15 mouse cellular contexts compared by ENCODE assay signal in the genomic region with DNA sequence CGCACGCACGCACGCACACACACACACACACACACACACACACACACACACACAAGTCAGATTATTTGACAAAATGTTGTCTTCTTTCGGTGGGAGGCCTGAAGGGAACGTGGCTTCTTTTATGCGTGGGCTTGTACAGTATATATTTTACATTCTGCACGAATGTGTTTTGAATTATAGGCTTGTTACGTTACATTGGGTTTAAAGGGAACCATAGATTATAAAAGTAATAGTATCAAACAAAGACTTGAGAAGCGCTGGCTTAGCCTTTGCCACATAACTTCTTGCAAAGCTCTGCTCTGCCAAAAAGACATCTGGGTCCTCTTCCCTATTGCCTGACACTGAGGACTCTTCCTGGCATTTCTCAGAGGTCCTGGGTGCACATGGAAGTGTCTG. TPM values are rescaled to one million over a fixed set of nuclear protein-coding genes. Genes with fewer than 3 reads are reported as not detected.
A peak's percentile ranks its signal among the peaks of the same experiment; 100 is the strongest.
DNase-seq lines count a peak whose midpoint lies in the region; ATAC-seq and TF ChIP-seq lines count a peak whose summit lies in the region.
"Had no signal": no experiment of that assay in that cellular context is flagged by ENCODE, and none has a peak within 500 bp of the region (broad histone marks: within the 10 kb centered on the region; RNA-seq: fewer than 3 reads in every experiment).

No protein-coding gene starts in this region.

- H3K27ac ChIP-seq in heart, embryonic 11.5 days (ENCODE audit: low read depth, low read length), result peak overlapping the region; percentile 18; the same call in 1 of the 2 replicates
- 0 out of 2 replicates have a peak overlapping the region, but pooled peaks have one; percentile 47 for H3K27ac ChIP-seq in midbrain, embryonic 13.5 days
- no peak overlapping the region for H3K27ac ChIP-seq in midbrain, embryonic 15.5 days
- H3K27ac ChIP-seq in embryonic fibroblast, embryonic 13.5 days (ENCODE audit: insufficient read depth, low read length), result peak overlapping the region; percentile 71
- peak overlapping the region; percentile 28; the same call in 1 of the 2 replicates for H3K27ac ChIP-seq in limb, embryonic 15.5 days
- H3K27ac ChIP-seq: heart, embryonic 15.5 days; left cerebral cortex, adult 2 months; limb, embryonic 12.5 days had no signal

- H3K27me3 ChIP-seq in heart, embryonic 11.5 days (ENCODE audit: control insufficient read depth, insufficient read depth, low read length), result no peaks in the 10 kb centered on the region
- H3K27me3 ChIP-seq in midbrain, embryonic 13.5 days, result no peaks in the 10 kb centered on the region
- no peaks in the 10 kb centered on the region for H3K27me3 ChIP-seq in midbrain, embryonic 15.5 days (replicated peaks)
- no peaks in the 10 kb centered on the region for H3K27me3 ChIP-seq in limb, embryonic 15.5 days
- H3K27me3 ChIP-seq: heart, embryonic 15.5 days; limb, embryonic 12.5 days had no signal

- H3K9me3 ChIP-seq in heart, embryonic 11.5 days (replicated peaks; ENCODE audit: control insufficient read depth, low read length), result no peaks in the 10 kb centered on the region
- H3K9me3 ChIP-seq in midbrain, embryonic 13.5 days, result no peaks in the 10 kb centered on the region
- no peaks in the 10 kb centered on the region for H3K9me3 ChIP-seq in midbrain, embryonic 15.5 days
- H3K9me3 ChIP-seq in limb, embryonic 15.5 days, result no peaks in the 10 kb centered on the region
- H3K9me3 ChIP-seq: heart, embryonic 15.5 days; limb, embryonic 12.5 days had no signal

- TF ChIP-seq CTCF in embryonic fibroblast, embryonic 13.5 days (IDR thresholded peaks at IDR 0.05; ENCODE audit: borderline replicate concordance, insufficient read depth, low read length), result no peak

- no peak for ATAC-seq in heart, embryonic 11.5 days (replicated peaks; ENCODE audit: insufficient number of reproducible peaks, low FRiP score, low TSS enrichment)
- ATAC-seq in midbrain, embryonic 13.5 days, result no peak
- ATAC-seq in midbrain, embryonic 15.5 days (replicated peaks), result no peak
- ATAC-seq in limb, embryonic 15.5 days (ENCODE audit: insufficient number of reproducible peaks, low FRiP score, low TSS enrichment, low read depth), result no peak
- ATAC-seq: forebrain, embryonic 14.5 days; inflammation-experienced regulatory T-cells, adult 6 months had no signal

- H3K4me3 ChIP-seq in heart, embryonic 11.5 days (ENCODE audit: low read depth, low read length), result no peak overlapping the region
- H3K4me3 ChIP-seq in midbrain, embryonic 13.5 days (replicated peaks), result no peak overlapping the region
- H3K4me3 ChIP-seq in midbrain, embryonic 15.5 days, result no peak overlapping the region
- no peak overlapping the region for H3K4me3 ChIP-seq in embryonic fibroblast, embryonic 13.5 days (ENCODE audit: insufficient read depth, low read length)
- no peak overlapping the region for H3K4me3 ChIP-seq in limb, embryonic 15.5 days
- H3K4me3 ChIP-seq: heart, embryonic 15.5 days; left cerebral cortex, adult 2 months; limb, embryonic 12.5 days had no signal

- TF ChIP-seq POLR2A in embryonic fibroblast, embryonic 13.5 days (IDR thresholded peaks at IDR 0.05; ENCODE audit: low read depth, low read length), result no peak

- DNase-seq in heart, postnatal 4 days, result no peak
- DNase-seq in cerebellum, postnatal 4 days (ENCODE audit: low spot score in 2 of 2), result no peak
- no peak for DNase-seq in cerebellum, adult 11-12 months
- DNase-seq: cerebellum, adult 18-20 months; cerebellum, postnatal 36 days had no signal

- no peaks in the 10 kb centered on the region for H3K4me1 ChIP-seq in heart, embryonic 11.5 days (ENCODE audit: control insufficient read depth, insufficient read depth, low read length)
- peaks cover 12% of the 10 kb centered on the region for H3K4me1 ChIP-seq in midbrain, embryonic 13.5 days (replicated peaks)
- peaks cover 8% of the 10 kb centered on the region for H3K4me1 ChIP-seq in midbrain, embryonic 15.5 days
- H3K4me1 ChIP-seq in embryonic fibroblast, embryonic 13.5 days (ENCODE audit: control insufficient read depth, insufficient read depth, low read length), result peaks cover 20% of the 10 kb centered on the region
- H3K4me1 ChIP-seq in limb, embryonic 15.5 days, result peaks cover 33% of the 10 kb centered on the region

- H3K9ac ChIP-seq in heart, embryonic 11.5 days (ENCODE audit: low read depth, low read length), result no peak overlapping the region
- no peak overlapping the region for H3K9ac ChIP-seq in midbrain, embryonic 13.5 days (replicated peaks)
- H3K9ac ChIP-seq in midbrain, embryonic 15.5 days, result no peak overlapping the region
- no peak overlapping the region for H3K9ac ChIP-seq in limb, embryonic 15.5 days
- H3K9ac ChIP-seq: heart, embryonic 15.5 days; limb, embryonic 12.5 days had no signal

- 88% methylated on average over 10 of the region's 10 CpGs for WGBS in heart, embryonic 11.5 days (ENCODE audit: insufficient replicate concordance)
- WGBS in midbrain, embryonic 13.5 days, result 90% methylated on average over 10 of the region's 10 CpGs
- 75% methylated on average over 10 of the region's 10 CpGs for WGBS in midbrain, embryonic 15.5 days
- 42% methylated on average over 10 of the region's 10 CpGs for WGBS in limb, embryonic 15.5 days

- H3K4me2 ChIP-seq in heart, embryonic 11.5 days, result no peak overlapping the region
- H3K4me2 ChIP-seq in midbrain, embryonic 13.5 days (replicated peaks), result no peak overlapping the region
- H3K4me2 ChIP-seq in midbrain, embryonic 15.5 days, result no peak overlapping the region
- no peak overlapping the region for H3K4me2 ChIP-seq in limb, embryonic 15.5 days
- H3K4me2 ChIP-seq: heart, embryonic 15.5 days had no signal

- H3K36me3 ChIP-seq in heart, embryonic 11.5 days (ENCODE audit: control insufficient read depth, insufficient read depth, low read length), result no peaks in the 10 kb centered on the region
- H3K36me3 ChIP-seq in midbrain, embryonic 13.5 days, result no peaks in the 10 kb centered on the region
- H3K36me3 ChIP-seq in midbrain, embryonic 15.5 days (replicated peaks), result no peaks in the 10 kb centered on the region
- no peaks in the 10 kb centered on the region for H3K36me3 ChIP-seq in limb, embryonic 15.5 days
- H3K36me3 ChIP-seq: heart, embryonic 15.5 days; limb, embryonic 12.5 days had no signal

RNA-seq across cellular contexts. Expression of a gene that starts 54.1 kb away (rescaled TPM):
- 144 and 167 TPM in 2 replicates for polyA plus RNA-seq in heart, embryonic 11.5 days (2014; fragmentation: Nextera tagmentation; extraction: Ambion mirVana)
- 100 to 1,000 TPM; 118 to 131 TPM for total RNA-seq in heart, postnatal 4 days (2021)
- 78.9 and 83.7 TPM in 2 replicates for polyA plus RNA-seq in midbrain, embryonic 13.5 days (2015; fragmentation: Nextera tagmentation; extraction: Ambion mirVana)
- 64.4 and 65.1 TPM in 2 replicates for polyA plus RNA-seq in midbrain, embryonic 15.5 days (2015; fragmentation: Nextera tagmentation; extraction: Ambion mirVana)
- polyA plus RNA-seq in embryonic fibroblast, embryonic 13.5 days (2011; ENCODE audit: insufficient read length, low read depth, missing spikeins), result 1,420 and 1,765 TPM in 2 replicates
- polyA plus RNA-seq in limb, embryonic 15.5 days (2015; fragmentation: Nextera tagmentation; extraction: Ambion mirVana), result 272 and 288 TPM in 2 replicates
